ENCODE assay signal across 9 mouse cellular contexts in the genomic region with DNA sequence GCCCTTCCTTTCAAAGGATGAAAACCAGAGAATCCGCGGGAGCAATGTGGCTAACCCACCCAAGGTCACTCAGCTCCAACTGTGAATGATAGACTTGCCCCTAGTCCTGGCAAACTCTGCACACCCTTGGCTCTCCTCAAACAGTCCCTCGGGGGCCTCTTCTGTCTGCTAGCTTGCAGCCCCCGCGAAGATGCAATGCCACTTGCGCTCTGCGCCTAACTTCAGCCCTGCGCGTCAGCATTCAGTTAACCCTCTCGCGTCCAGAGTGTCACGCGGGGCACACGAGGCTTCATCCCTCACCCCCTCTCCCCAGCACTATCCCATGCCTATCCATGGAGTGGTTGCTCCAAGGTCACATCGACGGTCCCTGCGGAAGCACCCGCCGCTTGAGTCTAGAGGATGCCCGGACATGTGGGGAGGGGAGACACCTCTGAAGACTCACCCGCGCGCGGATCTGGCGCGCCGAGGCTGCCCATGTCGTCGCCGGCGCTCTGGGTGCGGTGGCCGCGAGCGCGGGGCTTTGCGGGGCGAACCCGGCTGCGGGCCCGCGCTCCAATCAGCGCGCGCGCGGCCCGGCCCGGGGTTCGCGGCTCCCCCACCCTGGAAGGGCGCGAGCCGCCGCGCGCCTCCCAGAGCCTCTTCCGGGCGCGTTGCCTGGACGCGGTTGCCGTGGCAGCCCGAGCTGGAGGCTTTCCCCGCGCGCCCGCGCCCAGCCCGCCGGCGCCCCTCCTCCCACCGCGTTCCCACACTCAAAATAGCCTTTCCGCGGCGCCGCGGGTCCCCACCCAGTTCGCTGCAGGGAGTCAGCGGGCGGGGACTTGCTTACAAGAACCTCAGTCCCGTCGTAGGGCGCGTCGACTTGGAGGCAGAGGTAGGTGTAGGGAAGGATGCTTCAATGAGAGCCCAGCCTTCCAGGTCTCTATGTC. TPM values are rescaled to one million over a fixed set of nuclear protein-coding genes. Genes with fewer than 3 reads are reported as not detected.
DNase-seq lines count a peak whose midpoint lies in the region; ATAC-seq and TF ChIP-seq lines count a peak whose summit lies in the region.
"Had no signal": no experiment of that assay in that cellular context is flagged by ENCODE, and none has a peak within 500 bp of the region (broad histone marks: within the 10 kb centered on the region; RNA-seq: fewer than 3 reads in every experiment).

No protein-coding gene starts in this region.

- ATAC-seq in intestine, embryonic 14.5 days (replicated peaks; ENCODE audit: low FRiP score, low TSS enrichment, low read depth), result peak; percentile 75
- ATAC-seq in inflammation-experienced regulatory T-cells, adult 6 months, result no peak

- under 1% methylated on average over 80 of the region's 87 CpGs for WGBS in intestine, embryonic 14.5 days

- peaks cover 15% of the 10 kb centered on the region for H3K27me3 ChIP-seq in intestine, embryonic 14.5 days (replicated peaks; ENCODE audit: control insufficient read depth, insufficient read depth, low read length)

- intact Hi-C loops in gastrocnemius, postnatal 14 days (cut with DNase I; ENCODE audit: low total_unique reads), result no loop called here

- H3K9ac ChIP-seq in intestine, embryonic 14.5 days (ENCODE audit: low read length), result peak overlapping the region; percentile 27

- TF ChIP-seq CTCF in cortical plate, adult 2 months (IDR thresholded peaks at IDR 0.05; ENCODE audit: extremely low read depth, insufficient read depth, low read length), result no peak

- peak; percentile 85 for TF ChIP-seq POLR2A in cortical plate, adult 2 months (IDR thresholded peaks at IDR 0.05; ENCODE audit: extremely low read depth, insufficient read depth, low read length)

- H3K9me3 ChIP-seq in intestine, embryonic 14.5 days (ENCODE audit: control insufficient read depth, low read length), result no peaks in the 10 kb centered on the region

- H3K4me2 ChIP-seq in intestine, embryonic 14.5 days (ENCODE audit: low read length), result peak overlapping the region; percentile 73

- H3K4me1 ChIP-seq in cortical plate, adult 2 months (ENCODE audit: control insufficient read depth, insufficient read depth, low read length), result peaks cover 6% of the 10 kb centered on the region
- H3K4me1 ChIP-seq in intestine, embryonic 14.5 days (replicated peaks; ENCODE audit: control insufficient read depth, insufficient read depth, low read length), result no peaks in the 10 kb centered on the region; the same call in 1 of the 2 replicates

- H3K36me3 ChIP-seq in intestine, embryonic 14.5 days (ENCODE audit: control insufficient read depth, insufficient read depth, low read length), result no peaks in the 10 kb centered on the region

- DNase-seq in adrenal gland, adult 2 months, result peak; percentile 73
- peak; percentile 66 for DNase-seq in gastrocnemius, postnatal 14 days
- peak; percentile 75 for DNase-seq in intestine, embryonic 14.5 days (ENCODE audit: low spot score)
- DNase-seq in left cerebral cortex, adult 8-10 months (ENCODE audit: low spot score in 2 of 2), result peak; percentile 71 to 86
- peak; percentile 66 for DNase-seq in lung, postnatal 36 days
- DNase-seq in right cerebral cortex, postnatal 36 days (ENCODE audit: low spot score in 2 of 2), result peak; percentile 86 to 87

- peak overlapping the region; percentile 94 for H3K4me3 ChIP-seq in cortical plate, adult 2 months (ENCODE audit: insufficient read depth, low read length)
- H3K4me3 ChIP-seq in intestine, embryonic 14.5 days (ENCODE audit: low read depth, low read length), result peak overlapping the region; percentile 48

- peak overlapping the region; percentile 96 for H3K27ac ChIP-seq in cortical plate, adult 2 months (ENCODE audit: insufficient read depth, low read length)
- H3K27ac ChIP-seq in intestine, embryonic 14.5 days (ENCODE audit: low read depth), result no peak overlapping the region
- H3K27ac ChIP-seq: macrophage had no signal

RNA-seq across cellular contexts. Expression of a gene that starts 1.2 kb away (rescaled TPM):
- 1 to 10 TPM; 2.0 to 4.3 TPM for total RNA-seq in adrenal gland, adult 2 months (2021)
- polyA plus RNA-seq in adrenal gland, adult 2 months (2012; rRNA removed), result 0.30 and 0.48 TPM in 2 replicates
- polyA plus RNA-seq in cortical plate, adult 2 months (2012; rRNA removed), result 135 and 144 TPM in 2 replicates
- 1 to 10 TPM; 1.9 to 2.1 TPM for total RNA-seq in gastrocnemius, postnatal 14 days (2021)
- polyA plus RNA-seq in intestine, embryonic 14.5 days (2014; fragmentation: Nextera tagmentation; extraction: Ambion mirVana), result 3.7 and 6.5 TPM in 2 replicates
- 100 to 1,000 TPM; 144 to 155 (median 151) TPM for total RNA-seq in left cerebral cortex, adult 8-10 months (2022)
- 1 to 10 TPM in 1 of 3 experiments, under 1 TPM in 2; 0.20 to 3.1 (median 0.42) TPM for polyA plus RNA-seq in inflammation-experienced regulatory T-cells, adult 6 months (2017; shearing (Covaris generic))
- polyA plus RNA-seq: macrophage had no signal

Comparison
In these comparisons a context has a peak if more than half of its experiments do, and no peak if none do; other contexts are left out.
1. RNA of a gene that starts 1.2 kb away (polyA plus RNA-seq): 135 to 144 TPM in cortical plate, adult 2 months; 3.7 to 6.5 TPM in intestine, embryonic 14.5 days, 0.30 to 0.48 TPM in adrenal gland, adult 2 months and 0.20 to 3.1 TPM in inflammation-experienced regulatory T-cells, adult 6 months; every median in the first group is over 10 times any median in the second.
2. Peak in every context shown above with its lines, with median percentiles within 50 percentile points of each other: DNase-seq.